Mouse (Mus musculus): ENCODE results near the gene Nfe2l1.
"Not testable (repeated sequence)": the region's sequence is repeated elsewhere in the genome, so short reads cannot be mapped to it uniquely, and the experiment has no call there.

Gene Nfe2l1

GRCm38 (mm10) chr11:96829813-96830538 is at the start of gene Nfe2l1:
Nfe2l1 (minus strand) TSS chr11:96829968.
- peak; percentile 98 for DNase-seq (ENCODE audit: low spot score in 2 of 2)

DNA sequence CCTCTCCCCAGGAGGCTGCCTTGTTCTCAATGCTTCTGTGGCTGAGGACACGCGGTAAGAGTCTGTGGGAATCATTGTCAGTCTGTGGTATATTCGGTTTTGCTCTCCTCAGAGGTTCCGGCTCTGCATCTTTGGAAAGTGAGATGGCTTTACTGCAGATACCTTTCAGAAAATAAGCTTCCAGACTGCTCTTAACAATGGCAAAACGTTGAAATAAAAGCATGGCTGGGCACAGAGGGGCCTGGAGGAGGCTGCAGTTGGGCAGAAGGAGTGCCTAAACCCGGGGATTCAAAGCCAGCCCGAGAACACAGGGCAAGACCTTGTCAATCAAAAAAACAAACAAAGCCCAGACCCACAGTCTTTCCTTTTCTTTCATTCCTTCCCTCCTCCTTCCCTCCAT is 49.6 kb upstream of the Nfe2l1 start:
- no peak for DNase-seq (ENCODE audit: low spot score in 2 of 2)

DNA sequence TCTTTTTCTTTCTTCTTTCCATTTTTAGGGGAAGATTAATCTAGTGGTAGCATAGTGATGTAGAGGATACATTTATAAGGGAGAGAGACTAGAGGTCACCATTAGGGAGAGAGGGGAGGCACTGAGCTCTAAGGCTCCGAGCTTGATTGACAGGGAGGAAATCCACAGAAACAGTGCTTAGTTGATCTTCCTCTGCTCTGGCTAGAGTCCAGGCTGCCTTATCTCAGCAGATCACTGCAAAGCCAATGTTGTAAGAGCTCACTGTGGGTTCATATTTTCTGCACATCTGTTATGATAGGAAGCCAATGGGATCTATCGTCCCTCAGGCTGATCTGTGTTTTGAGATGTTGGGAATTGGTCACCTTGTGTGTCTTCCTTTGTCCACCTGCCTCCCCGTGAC is 48.9 kb upstream of the Nfe2l1 start:
- no peak for DNase-seq (ENCODE audit: low spot score in 2 of 2)

- DNase-seq (ENCODE audit: low spot score in 2 of 2): no peak
Observed at GRCm38 (mm10) chr11:96877071-96877470, 47.3 kb upstream of the Nfe2l1 start.

GRCm38 (mm10) chr11:96876300-96877040 is 46.7 kb upstream of the Nfe2l1 start:
- DNase-seq (ENCODE audit: low spot score in 2 of 2): no peak

- peak; percentile 55 to 72 for DNase-seq (ENCODE audit: low spot score in 2 of 2)
Observed at GRCm38 (mm10) chr11:96875745-96876144, 46.0 kb upstream of the Nfe2l1 start.

DNA sequence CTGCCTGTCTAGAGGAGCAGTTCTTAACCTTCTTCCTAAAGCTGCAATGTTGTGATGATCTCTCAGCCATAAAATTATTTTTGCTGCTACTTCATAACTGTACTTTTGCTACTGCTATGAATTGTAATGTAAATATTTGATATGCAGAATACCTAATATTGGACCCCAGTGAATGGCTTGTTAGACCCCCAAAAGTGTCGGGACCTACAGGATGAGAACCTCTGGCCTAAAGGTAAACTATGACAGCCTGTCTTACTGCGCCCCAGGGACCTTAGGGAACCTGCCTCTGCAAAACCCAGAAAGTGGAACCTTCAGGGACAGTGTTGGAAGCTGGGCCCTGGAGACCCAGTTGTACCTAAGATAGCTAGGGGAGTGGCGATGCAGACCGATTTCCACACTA is 45.5 kb upstream of the Nfe2l1 start:
- DNase-seq (ENCODE audit: low spot score in 2 of 2): no peak

GRCm38 (mm10) chr11:96873601-96874140 is 43.9 kb upstream of the Nfe2l1 start:
- DNase-seq (ENCODE audit: low spot score in 2 of 2): no peak

DNA sequence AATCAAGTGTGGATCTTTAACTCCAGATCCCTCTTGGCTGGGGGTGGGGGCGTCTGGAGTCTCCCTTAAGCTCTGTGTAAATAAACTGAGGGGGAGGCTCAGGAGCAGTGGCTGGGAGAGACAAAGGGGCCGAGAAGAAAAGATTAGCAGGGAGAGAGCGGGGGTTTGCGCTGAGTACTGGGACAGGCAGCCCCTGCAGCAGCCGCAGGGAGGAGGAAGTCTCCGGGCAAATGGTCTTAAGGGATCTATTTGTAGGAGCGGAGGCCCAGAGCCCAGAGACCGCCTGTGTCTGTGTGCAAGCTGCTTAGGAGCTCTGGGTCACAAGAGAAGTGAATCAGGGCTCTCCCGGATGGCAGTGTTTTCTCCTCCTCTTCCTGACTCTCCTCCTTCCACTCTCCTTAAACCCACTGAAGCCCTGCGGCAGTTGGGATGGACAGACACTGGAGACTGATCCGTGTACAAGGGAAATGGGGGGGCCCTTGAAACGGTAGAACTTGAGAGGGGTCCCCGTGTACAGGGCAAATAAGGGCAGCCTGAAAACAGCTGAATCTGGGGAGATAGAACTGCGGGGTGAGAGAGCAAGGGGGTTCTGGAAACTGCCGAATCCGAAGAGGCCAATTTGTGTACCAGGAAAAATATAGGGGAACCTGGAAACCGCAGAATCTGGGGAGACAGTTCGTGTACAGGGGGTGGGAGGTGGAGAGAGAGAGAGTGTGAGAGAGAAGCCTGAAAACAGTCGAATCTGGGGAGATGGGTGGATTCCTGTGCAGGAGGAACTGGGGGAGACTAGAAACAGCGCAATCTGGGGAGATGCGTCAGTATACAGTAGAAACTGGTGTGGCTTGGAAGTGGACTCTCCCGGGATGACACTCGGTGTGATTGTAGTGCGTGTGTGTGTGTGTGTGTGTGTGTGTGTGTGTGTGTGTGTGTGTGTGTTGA is 42.9 kb upstream of the Nfe2l1 start:
- no peak for DNase-seq (ENCODE audit: low spot score in 2 of 2)

DNA sequence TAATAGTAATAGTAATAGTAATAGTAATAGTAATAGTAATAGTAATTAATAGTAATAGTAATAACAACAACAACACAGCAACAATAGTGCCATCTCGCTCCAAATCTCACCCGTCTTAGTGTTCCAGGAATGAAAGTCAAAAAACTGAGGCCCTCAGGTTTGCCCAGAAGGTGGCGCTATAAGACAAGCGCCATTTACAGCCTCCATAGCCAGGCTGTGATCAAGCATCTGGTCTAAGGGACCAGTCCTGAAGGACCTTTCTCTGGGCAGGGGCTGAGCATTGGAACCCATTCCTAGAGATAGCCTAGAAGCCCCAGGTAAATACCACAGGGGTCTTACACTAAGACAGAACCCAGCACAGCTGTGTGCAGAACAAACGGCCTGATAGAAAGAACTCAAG is 37.4 kb upstream of the Nfe2l1 start:
- DNase-seq (ENCODE audit: low spot score in 2 of 2): no peak

DNA sequence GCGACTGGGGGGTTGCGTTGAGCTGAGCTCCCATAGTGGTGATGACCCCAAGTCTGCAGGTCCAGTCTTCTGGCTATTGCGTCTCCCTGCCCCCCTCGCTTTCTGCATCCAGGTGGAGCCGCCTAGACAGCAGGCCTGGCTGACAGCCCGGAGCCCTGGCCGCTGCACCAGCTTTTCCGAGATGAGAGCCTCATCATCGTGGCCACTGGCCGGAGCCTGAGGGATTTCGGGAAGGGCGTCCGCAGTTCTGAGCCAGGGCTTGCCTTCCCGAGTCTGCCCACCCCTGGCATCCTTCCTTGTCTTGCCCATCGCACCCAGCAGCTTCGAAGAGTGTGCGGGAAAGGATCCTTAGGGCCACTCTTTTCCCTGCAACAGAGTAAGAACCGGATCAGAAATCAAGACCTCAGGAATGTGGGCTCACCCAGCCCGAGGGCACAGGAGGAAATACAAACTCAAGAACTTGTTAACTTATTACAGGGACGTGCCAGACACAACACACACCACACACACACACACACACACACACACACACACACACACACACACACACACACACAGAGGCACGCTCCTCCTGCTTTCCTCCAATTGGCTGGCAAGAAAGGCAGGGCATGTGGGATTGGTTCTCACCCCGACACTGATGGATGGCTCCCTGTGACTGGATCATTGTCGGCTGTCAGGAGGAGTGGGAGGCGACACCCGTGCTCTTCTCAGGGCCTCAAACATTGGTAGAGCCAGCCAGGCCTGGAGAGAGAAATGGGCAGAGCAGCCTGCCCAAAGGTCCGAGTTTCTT is 33.6 kb upstream of the Nfe2l1 start:
- DNase-seq (ENCODE audit: low spot score in 2 of 2): peak in 1 of 2 experiments; percentile 30

- DNase-seq (ENCODE audit: low spot score in 2 of 2): no peak
Observed at GRCm38 (mm10) chr11:96862534-96862933, 32.8 kb upstream of the Nfe2l1 start.

- DNase-seq (ENCODE audit: low spot score in 2 of 2): peak; percentile 92 to 96
Observed at GRCm38 (mm10) chr11:96861878-96862289, 32.1 kb upstream of the Nfe2l1 start.

DNA sequence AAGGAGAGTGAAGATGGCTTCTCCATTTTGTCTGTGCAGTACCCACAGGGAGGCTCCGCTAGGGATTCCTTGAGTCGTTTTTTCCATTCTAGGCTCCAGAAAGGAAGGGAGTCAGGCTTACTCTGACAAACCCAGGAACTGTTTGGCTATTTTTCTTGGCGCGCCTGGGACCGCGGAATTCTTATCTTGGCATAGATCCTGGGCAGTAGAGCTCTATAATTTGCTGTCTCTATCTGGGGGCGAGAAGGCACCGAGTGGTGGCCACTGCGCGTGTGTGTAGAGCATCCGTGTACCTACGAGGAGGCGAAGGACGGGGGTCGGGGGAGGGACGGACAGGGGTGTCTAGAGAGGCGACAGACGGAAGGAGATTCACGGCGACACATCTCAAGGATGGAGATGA is 31.7 kb upstream of the Nfe2l1 start:
- DNase-seq (ENCODE audit: low spot score in 2 of 2): peak in 1 of 2 experiments; percentile 58

DNA sequence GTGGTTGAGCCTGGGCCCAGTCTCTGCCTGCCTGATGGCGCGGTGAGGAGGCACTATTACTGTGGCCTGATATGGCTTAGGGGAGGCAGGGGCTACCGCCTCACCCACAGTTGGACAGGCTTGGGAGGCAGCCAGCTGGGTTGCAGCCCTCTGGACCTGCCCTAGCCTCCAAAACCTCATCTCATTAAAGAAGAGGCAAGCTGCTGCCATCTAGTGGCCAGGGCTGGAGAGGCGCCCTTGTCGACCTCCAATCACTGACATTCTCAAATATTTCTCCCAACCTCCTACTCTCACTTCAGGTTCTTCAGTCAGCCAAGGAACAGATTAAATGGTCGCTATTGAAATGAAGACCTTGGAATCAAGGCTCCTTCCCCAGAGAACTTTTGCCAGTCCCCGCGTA is 30.8 kb upstream of the Nfe2l1 start:
- peak; percentile 75 to 89 for DNase-seq (ENCODE audit: low spot score in 2 of 2)

- no peak for DNase-seq (ENCODE audit: low spot score in 2 of 2)
Observed at GRCm38 (mm10) chr11:96859635-96860034, 29.9 kb upstream of the Nfe2l1 start.

- DNase-seq (ENCODE audit: low spot score in 2 of 2): no peak
Observed at GRCm38 (mm10) chr11:96857446-96857845, 27.7 kb upstream of the Nfe2l1 start.

- peak in 1 of 2 experiments; percentile 64 for DNase-seq (ENCODE audit: low spot score in 2 of 2)
Observed at GRCm38 (mm10) chr11:96849681-96850467, 20.1 kb upstream of the Nfe2l1 start, which contains the start of gene Copz2. Copz2 (plus strand) TSS chr11:96849870.

GRCm38 (mm10) chr11:96849145-96849544 is 19.4 kb upstream of the Nfe2l1 start:
- not testable (repeated sequence) for DNase-seq (ENCODE audit: low spot score in 2 of 2)

GRCm38 (mm10) chr11:96848694-96849093 is 18.9 kb upstream of the Nfe2l1 start:
- DNase-seq (ENCODE audit: low spot score in 2 of 2): no peak

Measured in urinary bladder, postnatal 4 days (tissue).